Mouse (Mus musculus): ENCODE results near the gene Tmem132b.

Tmem132b gene

GRCm38 (mm10) chr5:125563492-125563891 lies 31.9 kb downstream of the Tmem132b start:
- in situ Hi-C loops (cut with MboI; ENCODE audit: unreplicated experiment in 2 of 2), result no loop called here

GRCm38 (mm10) chr5:125565725-125566124 lies 34.2 kb downstream of the Tmem132b start:
- in situ Hi-C loops (cut with MboI; ENCODE audit: unreplicated experiment in 2 of 2), result no loop called here

- in situ Hi-C loops (cut with MboI; ENCODE audit: unreplicated experiment in 2 of 2), result no loop called here
These were observed 36.9 kb downstream of the Tmem132b start for GRCm38 (mm10) chr5:125568457-125568856.

- in situ Hi-C loops (cut with MboI; ENCODE audit: unreplicated experiment in 2 of 2), result no loop called here
These were observed 40.4 kb downstream of the Tmem132b start for GRCm38 (mm10) chr5:125572011-125572410.

- in situ Hi-C loops (cut with MboI; ENCODE audit: unreplicated experiment in 2 of 2), result no loop called here
These were observed 43.3 kb downstream of the Tmem132b start for GRCm38 (mm10) chr5:125574886-125575285.

GRCm38 (mm10) chr5:125575866-125576265 lies 44.3 kb downstream of the Tmem132b start:
- in situ Hi-C loops (cut with MboI; ENCODE audit: unreplicated experiment in 2 of 2), result no loop called here

GRCm38 (mm10) chr5:125578661-125579060 lies 47.1 kb downstream of the Tmem132b start:
- in situ Hi-C loops (cut with MboI; ENCODE audit: unreplicated experiment in 2 of 2), result no loop called here

- in situ Hi-C loops (cut with MboI; ENCODE audit: unreplicated experiment in 2 of 2), result no loop called here
These were observed 47.6 kb downstream of the Tmem132b start for GRCm38 (mm10) chr5:125579153-125579552.

GRCm38 (mm10) chr5:125583298-125583697 lies 51.7 kb downstream of the Tmem132b start:
- in situ Hi-C loops (cut with MboI; ENCODE audit: unreplicated experiment in 2 of 2), result no loop called here

- in situ Hi-C loops (cut with MboI; ENCODE audit: unreplicated experiment in 2 of 2), result no loop called here
These were observed 52.3 kb downstream of the Tmem132b start for GRCm38 (mm10) chr5:125583836-125584235.

GRCm38 (mm10) chr5:125585211-125585610 lies 53.6 kb downstream of the Tmem132b start:
- in situ Hi-C loops (cut with MboI; ENCODE audit: unreplicated experiment in 2 of 2), result no loop called here

GRCm38 (mm10) chr5:125588203-125588602 lies 56.6 kb downstream of the Tmem132b start:
- in situ Hi-C loops (cut with MboI; ENCODE audit: unreplicated experiment in 2 of 2), result no loop called here

GRCm38 (mm10) chr5:125588876-125589667 lies 57.5 kb downstream of the Tmem132b start:
- in situ Hi-C loops (cut with MboI; ENCODE audit: unreplicated experiment in 2 of 2), result no loop called here

GRCm38 (mm10) chr5:125598056-125598455 lies 66.5 kb downstream of the Tmem132b start:
- in situ Hi-C loops (cut with MboI; ENCODE audit: unreplicated experiment in 2 of 2), result no loop called here

GRCm38 (mm10) chr5:125607146-125607545 lies 75.6 kb downstream of the Tmem132b start:
- in situ Hi-C loops (cut with MboI; ENCODE audit: unreplicated experiment in 2 of 2), result no loop called here

- in situ Hi-C loops (cut with MboI; ENCODE audit: unreplicated experiment in 2 of 2), result no loop called here
These were observed 78.4 kb downstream of the Tmem132b start for GRCm38 (mm10) chr5:125609968-125610367.

GRCm38 (mm10) chr5:125612460-125612859 lies 80.9 kb downstream of the Tmem132b start:
- in situ Hi-C loops (cut with MboI; ENCODE audit: unreplicated experiment in 2 of 2), result no loop called here

GRCm38 (mm10) chr5:125613136-125613535 lies 81.6 kb downstream of the Tmem132b start:
- in situ Hi-C loops (cut with MboI; ENCODE audit: unreplicated experiment in 2 of 2), result no loop called here

- in situ Hi-C loops (cut with MboI; ENCODE audit: unreplicated experiment in 2 of 2), result no loop called here
These were observed 82.8 kb downstream of the Tmem132b start for GRCm38 (mm10) chr5:125614348-125614747.

- in situ Hi-C loops (cut with MboI; ENCODE audit: unreplicated experiment in 2 of 2), result no loop called here
These were observed 85.5 kb downstream of the Tmem132b start for GRCm38 (mm10) chr5:125617050-125617449.

- in situ Hi-C loops (cut with MboI; ENCODE audit: unreplicated experiment in 2 of 2), result no loop called here
These were observed 96.3 kb downstream of the Tmem132b start for GRCm38 (mm10) chr5:125627816-125628348.

- in situ Hi-C loops (cut with MboI; ENCODE audit: unreplicated experiment in 2 of 2), result no loop called here
These were observed 103.1 kb downstream of the Tmem132b start for GRCm38 (mm10) chr5:125634666-125635065.
